Mouse (Mus musculus) liver, embryonic 13.5 days (tissue): ENCODE data around the gene Sult1b1. TPM values are rescaled to one million over a fixed set of nuclear protein-coding genes. Genes with fewer than 3 reads are reported as not detected.
A peak's percentile ranks its signal among the peaks of the same experiment; 100 is the strongest.

Experiments used
- ATAC-seq: fragments of 200-750 bp; cut with Nextera tagmentation; 2 replicates; pipeline ENCODE4 v1.8.0; 2017; ENCODE audit warnings: low read depth, mild to moderate bottlenecking, moderate number of reproducible peaks, moderate library complexity
- DNase-seq: peaks from one replicate; pipeline ENCODE4 v3.0.0; 2022
- H3K27ac ChIP-seq: fragments of 300-500 bp; sonication (generic); 2 replicates; pipeline ENCODE4 v1.5.1; 2015; ENCODE audit warnings: moderate library complexity, mild to moderate bottlenecking, inconsistent platforms
- H3K27me3 ChIP-seq: fragments of 300-500 bp; sonication (generic); 2 replicates; pipeline ENCODE4 v1.6.1; 2015; ENCODE audit warnings: mild to moderate bottlenecking, inconsistent platforms
- H3K36me3 ChIP-seq: fragments of 300-500 bp; sonication (generic); 2 replicates; pipeline ENCODE4 v1.6.1; 2015; ENCODE audit warnings: mild to moderate bottlenecking, inconsistent platforms
- H3K4me1 ChIP-seq: fragments of 300-500 bp; sonication (generic); replicated peaks from 2 replicates; pipeline ENCODE4 v1.6.1; 2015; ENCODE audit warnings: inconsistent platforms
- H3K4me2 ChIP-seq: fragments of 300-500 bp; sonication (generic); 2 replicates; pipeline ENCODE4 v1.6.1; 2015; ENCODE audit warnings: inconsistent platforms, mild to moderate bottlenecking, moderate library complexity
- H3K4me3 ChIP-seq: fragments of 300-500 bp; sonication (generic); replicated peaks from 2 replicates; pipeline ENCODE4 v1.5.1; 2015; ENCODE audit warnings: mild to moderate bottlenecking, inconsistent platforms
- H3K9ac ChIP-seq: fragments of 300-500 bp; sonication (generic); 2 replicates; pipeline ENCODE4 v1.6.1; 2015; ENCODE audit warnings: mild to moderate bottlenecking, inconsistent platforms
- H3K9me3 ChIP-seq: fragments of 300-500 bp; sonication (generic); replicated peaks from 2 replicates; pipeline ENCODE4 v1.6.1; 2016; ENCODE audit warnings: inconsistent platforms
- WGBS: fragments of 180-500 bp; shearing (Covaris S2); methylation state at CpG from one replicate; pipeline ENCODE4 v1.1.7; 2015; ENCODE audit not compliant: insufficient replicate concordance; 5-methylcytosine and 5-hydroxymethylcytosine counted together
- polyA plus RNA-seq: library from polyadenylated mRNA; unstranded; fragments of >200 nt; fragmentation: Nextera tagmentation; extraction: Ambion mirVana; gene quantifications from 2 replicates; pipeline ENCODE4 v1.2.1, GENCODE M21; 2015

Sult1b1 gene
- 0.83 and 0.95 TPM in 2 replicates for polyA plus RNA-seq

- no peak within 1 kb of the TSS for H3K9ac ChIP-seq
- H3K4me2 ChIP-seq, result no peak within 1 kb of the TSS
- no peaks in the 10 kb centered on the region for H3K4me1 ChIP-seq
- peak; percentile 43; the same call in 1 of the 2 replicates for ATAC-seq
- no peaks in the 10 kb centered on the region for H3K27me3 ChIP-seq
- DNase-seq, result no peak
- 72% methylated on average over 2 of the region's 2 CpGs for WGBS
- no peak within 1 kb of the TSS for H3K4me3 ChIP-seq
- H3K9me3 ChIP-seq, result no peaks in the 10 kb centered on the region
- H3K36me3 ChIP-seq, result no peaks in the 10 kb centered on the region
- peak within 1 kb of the TSS; percentile 18; the same call in 1 of the 2 replicates for H3K27ac ChIP-seq
Measured at GRCm38 (mm10) chr5:87538111-87538510, at the start of gene Sult1b1. Gene Sult1b1 (minus strand): TSS chr5:87538195.

- Histone ChIP-seq H3K4me1 (no peaks in the 10 kb centered on the region), H3K9ac (no peak overlapping the region), H3K4me2 (no peak overlapping the region), H3K27ac (no peak overlapping the region), H3K4me3 (no peak overlapping the region), H3K36me3 (no peaks in the 10 kb centered on the region), H3K27me3 (no peaks in the 10 kb centered on the region), H3K9me3 (no peaks in the 10 kb centered on the region)
- 56% methylated on average over 1 of the region's 1 CpGs for WGBS
- ATAC-seq (no peak), DNase-seq (no peak)
Measured at GRCm38 (mm10) chr5:87580389-87580788, 42.4 kb upstream of the Sult1b1 start.

- Histone ChIP-seq H3K9ac (no peak overlapping the region), H3K4me2 (no peak overlapping the region), H3K4me3 (no peak overlapping the region), H3K36me3 (no peaks in the 10 kb centered on the region), H3K4me1 (no peaks in the 10 kb centered on the region), H3K27ac (no peak overlapping the region), H3K9me3 (no peaks in the 10 kb centered on the region), H3K27me3 (no peaks in the 10 kb centered on the region)
- DNase-seq, result no peak
- 57% methylated on average over 1 of the region's 1 CpGs for WGBS
- ATAC-seq, result no peak
Measured at GRCm38 (mm10) chr5:87574174-87574573, 36.2 kb upstream of the Sult1b1 start.

GRCm38 (mm10) chr5:87573490-87573889 is 35.5 kb upstream of the Sult1b1 start:
- H3K4me3 ChIP-seq, result no peak overlapping the region
- H3K4me1 ChIP-seq, result no peaks in the 10 kb centered on the region
- WGBS, result 54% methylated on average over 5 of the region's 5 CpGs
- no peak for DNase-seq
- no peak overlapping the region for H3K9ac ChIP-seq
- no peaks in the 10 kb centered on the region for H3K27me3 ChIP-seq
- no peak overlapping the region for H3K27ac ChIP-seq
- H3K9me3 ChIP-seq, result no peaks in the 10 kb centered on the region
- ATAC-seq, result no peak
- H3K36me3 ChIP-seq, result no peaks in the 10 kb centered on the region
- H3K4me2 ChIP-seq, result no peak overlapping the region

GRCm38 (mm10) chr5:87572781-87573180 is 34.8 kb upstream of the Sult1b1 start:
- Histone ChIP-seq H3K4me1 (no peaks in the 10 kb centered on the region), H3K27me3 (no peaks in the 10 kb centered on the region), H3K36me3 (no peaks in the 10 kb centered on the region), H3K4me2 (no peak overlapping the region), H3K4me3 (no peak overlapping the region), H3K9me3 (no peaks in the 10 kb centered on the region), H3K9ac (no peak overlapping the region), H3K27ac (no peak overlapping the region)
- DNase-seq, result no peak
- ATAC-seq, result no peak
- 74% methylated on average over 6 of the region's 6 CpGs for WGBS

GRCm38 (mm10) chr5:87568845-87569244 is 30.9 kb upstream of the Sult1b1 start, which contains the start of gene Sult1d1:
Gene Sult1d1 (minus strand): TSS chr5:87569027.
- no peaks in the 10 kb centered on the region for H3K27me3 ChIP-seq
- no peak within 1 kb of the TSS for H3K9ac ChIP-seq
- H3K36me3 ChIP-seq, result no peaks in the 10 kb centered on the region
- whole genome bisulfite sequencing, result 54% methylated on average over 5 of the region's 5 CpGs
- no peak within 1 kb of the TSS for H3K4me2 ChIP-seq
- H3K27ac ChIP-seq, result no peak within 1 kb of the TSS
- H3K9me3 ChIP-seq, result no peaks in the 10 kb centered on the region
- no peak within 1 kb of the TSS for H3K4me3 ChIP-seq
- no peaks in the 10 kb centered on the region for H3K4me1 ChIP-seq
- no peak for DNase-seq
- no peak for ATAC-seq

- H3K4me1 ChIP-seq, result no peaks in the 10 kb centered on the region
- DNase-seq, result no peak
- WGBS, result 50% methylated on average over 1 of the region's 1 CpGs
- H3K9ac ChIP-seq, result no peak overlapping the region
- no peaks in the 10 kb centered on the region for H3K36me3 ChIP-seq
- ATAC-seq, result no peak
- H3K4me3 ChIP-seq, result no peak overlapping the region
- H3K27me3 ChIP-seq, result no peaks in the 10 kb centered on the region
- no peak overlapping the region for H3K4me2 ChIP-seq
- H3K9me3 ChIP-seq, result no peaks in the 10 kb centered on the region
- no peak overlapping the region for H3K27ac ChIP-seq
Measured at GRCm38 (mm10) chr5:87567306-87567705, 29.3 kb upstream of the Sult1b1 start.

GRCm38 (mm10) chr5:87562966-87563365 is 25.0 kb upstream of the Sult1b1 start:
- no peak overlapping the region for H3K9ac ChIP-seq
- no peak overlapping the region for H3K4me2 ChIP-seq
- DNase-seq (no peak), ATAC-seq (no peak)
- H3K4me3 ChIP-seq, result no peak overlapping the region
- H3K27me3 ChIP-seq, result no peaks in the 10 kb centered on the region
- H3K36me3 ChIP-seq, result no peaks in the 10 kb centered on the region
- H3K9me3 ChIP-seq, result no peaks in the 10 kb centered on the region
- H3K27ac ChIP-seq, result no peak overlapping the region
- H3K4me1 ChIP-seq, result no peaks in the 10 kb centered on the region

GRCm38 (mm10) chr5:87562526-87562925 is 24.5 kb upstream of the Sult1b1 start:
- H3K36me3 ChIP-seq, result no peaks in the 10 kb centered on the region
- no peaks in the 10 kb centered on the region for H3K27me3 ChIP-seq
- H3K9ac ChIP-seq, result no peak overlapping the region
- H3K27ac ChIP-seq, result no peak overlapping the region
- ATAC-seq (no peak), DNase-seq (no peak)
- H3K9me3 ChIP-seq, result no peaks in the 10 kb centered on the region
- no peaks in the 10 kb centered on the region for H3K4me1 ChIP-seq
- 43% methylated on average over 4 of the region's 4 CpGs for whole genome bisulfite sequencing
- H3K4me2 ChIP-seq, result no peak overlapping the region
- H3K4me3 ChIP-seq, result no peak overlapping the region

- ATAC-seq, result no peak
- Histone ChIP-seq H3K27ac (no peak overlapping the region), H3K4me1 (no peaks in the 10 kb centered on the region), H3K4me2 (no peak overlapping the region), H3K27me3 (no peaks in the 10 kb centered on the region), H3K4me3 (no peak overlapping the region), H3K36me3 (no peaks in the 10 kb centered on the region), H3K9me3 (no peaks in the 10 kb centered on the region), H3K9ac (no peak overlapping the region)
- 45% methylated on average over 5 of the region's 5 CpGs for WGBS
- DNase-seq, result no peak
Measured at GRCm38 (mm10) chr5:87560145-87560544, 22.1 kb upstream of the Sult1b1 start.

GRCm38 (mm10) chr5:87550935-87551334 is 12.9 kb upstream of the Sult1b1 start:
- Histone ChIP-seq H3K4me3 (no peak overlapping the region), H3K36me3 (no peaks in the 10 kb centered on the region), H3K27me3 (no peaks in the 10 kb centered on the region), H3K4me1 (no peaks in the 10 kb centered on the region), H3K9ac (no peak overlapping the region), H3K4me2 (no peak overlapping the region), H3K9me3 (no peaks in the 10 kb centered on the region), H3K27ac (no peak overlapping the region)
- DNase-seq (no peak), ATAC-seq (no peak)
- 16% methylated on average over 1 of the region's 1 CpGs for WGBS

GRCm38 (mm10) chr5:87535994-87536644 is 1.9 kb downstream of the Sult1b1 start:
- ATAC-seq, result peak; percentile 70
- Histone ChIP-seq H3K27me3 (no peaks in the 10 kb centered on the region), H3K36me3 (no peaks in the 10 kb centered on the region), H3K9me3 (no peaks in the 10 kb centered on the region), H3K4me2 (no peak overlapping the region), H3K27ac (no peak overlapping the region), H3K9ac (no peak overlapping the region), H3K4me3 (no peak overlapping the region), H3K4me1 (no peaks in the 10 kb centered on the region)
- WGBS, result 69% methylated on average over 4 of the region's 4 CpGs
- no peak for DNase-seq
